Mouse (Mus musculus) limb, embryonic 12.5 days (tissue): ENCODE data around the gene 6330409D20Rik. TPM values are rescaled to one million over a fixed set of nuclear protein-coding genes. Genes with fewer than 3 reads are reported as not detected.

Experiments
- ATAC-seq: fragments of 200-750 bp; cut with Nextera tagmentation; 2 replicates; pipeline ENCODE4 v1.8.0; 2017; ENCODE audit warnings: low read depth, moderate TSS enrichment; ENCODE audit not compliant: insufficient number of reproducible peaks, insufficient read depth, low FRiP score, low TSS enrichment
- H3K27ac ChIP-seq: fragments of 300-500 bp; sonication (generic); 2 replicates; pipeline ENCODE4 v1.5.1; 2016; ENCODE audit warnings: mild to moderate bottlenecking, moderate library complexity
- H3K27me3 ChIP-seq: fragments of 300-500 bp; sonication (generic); 2 replicates; pipeline ENCODE4 v1.6.1; 2016; ENCODE audit warnings: mild to moderate bottlenecking, moderate library complexity
- H3K36me3 ChIP-seq: fragments of 300-500 bp; sonication (generic); 2 replicates; pipeline ENCODE4 v1.6.1; 2016; ENCODE audit warnings: mild to moderate bottlenecking, moderate library complexity
- H3K4me1 ChIP-seq: fragments of 300-500 bp; sonication (generic); replicated peaks from 2 replicates; pipeline ENCODE4 v1.6.1; 2016
- H3K4me2 ChIP-seq: fragments of 300-500 bp; sonication (generic); 2 replicates; pipeline ENCODE4 v1.6.1; 2016; ENCODE audit warnings: mild to moderate bottlenecking, moderate library complexity
- H3K4me3 ChIP-seq: fragments of 300-500 bp; sonication (generic); replicated peaks from 2 replicates; pipeline ENCODE4 v1.5.1; 2016; ENCODE audit warnings: mild to moderate bottlenecking
- H3K9ac ChIP-seq: fragments of 300-500 bp; sonication (generic); replicated peaks from 2 replicates; pipeline ENCODE4 v1.6.1; 2016; ENCODE audit warnings: mild to moderate bottlenecking, moderate library complexity
- H3K9me3 ChIP-seq: fragments of 300-500 bp; sonication (generic); 2 replicates; pipeline ENCODE4 v1.6.1; 2016; ENCODE audit warnings: mild to moderate bottlenecking, moderate library complexity
- WGBS: fragments of 180-500 bp; shearing (Covaris S2); methylation state at CpG from one replicate; pipeline ENCODE4 v1.1.7; 2016; 5-methylcytosine and 5-hydroxymethylcytosine counted together
- polyA plus RNA-seq: library from polyadenylated mRNA; unstranded; fragments of >200 nt; fragmentation: Nextera tagmentation; extraction: Ambion mirVana; gene quantifications from 2 replicates; pipeline ENCODE4 v1.2.1, GENCODE M21; 2016

The 6330409D20Rik gene
- polyA plus RNA-seq, 1 experiment from 2014 or later = not detected

GRCm38 (mm10) chr2:32772626-32773279 lies 31.9 kb upstream of the 6330409D20Rik start:
- H3K36me3 ChIP-seq = no peaks in the 10 kb centered on the region
- 75% methylated on average over 8 of the region's 8 CpGs for WGBS
- no peak for ATAC-seq
- H3K4me3 ChIP-seq = no peak overlapping the region
- H3K9me3 ChIP-seq = no peaks in the 10 kb centered on the region
- peaks cover 6% of the 10 kb centered on the region; the same call in 1 of the 2 replicates for H3K27me3 ChIP-seq
- H3K9ac ChIP-seq = no peak overlapping the region
- no peak overlapping the region for H3K4me2 ChIP-seq
- no peak overlapping the region for H3K27ac ChIP-seq
- H3K4me1 ChIP-seq = peaks cover 15% of the 10 kb centered on the region

DNA sequence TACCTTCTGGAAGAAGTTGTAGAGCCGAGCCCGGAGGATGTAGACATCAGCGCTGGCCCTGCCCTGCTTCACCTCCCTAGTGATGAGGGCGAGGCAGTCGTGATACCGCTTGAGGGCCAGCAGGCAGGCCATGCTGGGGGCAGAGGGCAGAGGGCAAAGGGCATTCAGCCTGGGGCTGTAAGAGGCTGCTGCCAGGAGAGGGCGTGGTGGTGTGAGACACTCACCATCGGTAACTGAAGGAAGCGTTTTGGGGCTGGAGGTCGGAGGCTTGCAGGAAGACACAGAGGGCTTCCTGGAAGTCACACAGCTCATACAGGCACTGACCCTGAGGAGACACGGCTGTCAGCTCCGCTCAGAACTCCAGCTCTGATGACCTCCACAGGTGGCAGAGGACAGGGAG lies 31.1 kb upstream of the 6330409D20Rik start:
- Histone ChIP-seq H3K9me3 (no peaks in the 10 kb centered on the region), H3K27ac (no peak overlapping the region), H3K27me3 (peaks cover 6% of the 10 kb centered on the region; the same call in 1 of the 2 replicates), H3K4me3 (no peak overlapping the region), H3K36me3 (no peaks in the 10 kb centered on the region), H3K9ac (no peak overlapping the region), H3K4me2 (no peak overlapping the region), H3K4me1 (peaks cover 18% of the 10 kb centered on the region)
- no peak for ATAC-seq
- WGBS = 28% methylated on average over 12 of the region's 12 CpGs

DNA sequence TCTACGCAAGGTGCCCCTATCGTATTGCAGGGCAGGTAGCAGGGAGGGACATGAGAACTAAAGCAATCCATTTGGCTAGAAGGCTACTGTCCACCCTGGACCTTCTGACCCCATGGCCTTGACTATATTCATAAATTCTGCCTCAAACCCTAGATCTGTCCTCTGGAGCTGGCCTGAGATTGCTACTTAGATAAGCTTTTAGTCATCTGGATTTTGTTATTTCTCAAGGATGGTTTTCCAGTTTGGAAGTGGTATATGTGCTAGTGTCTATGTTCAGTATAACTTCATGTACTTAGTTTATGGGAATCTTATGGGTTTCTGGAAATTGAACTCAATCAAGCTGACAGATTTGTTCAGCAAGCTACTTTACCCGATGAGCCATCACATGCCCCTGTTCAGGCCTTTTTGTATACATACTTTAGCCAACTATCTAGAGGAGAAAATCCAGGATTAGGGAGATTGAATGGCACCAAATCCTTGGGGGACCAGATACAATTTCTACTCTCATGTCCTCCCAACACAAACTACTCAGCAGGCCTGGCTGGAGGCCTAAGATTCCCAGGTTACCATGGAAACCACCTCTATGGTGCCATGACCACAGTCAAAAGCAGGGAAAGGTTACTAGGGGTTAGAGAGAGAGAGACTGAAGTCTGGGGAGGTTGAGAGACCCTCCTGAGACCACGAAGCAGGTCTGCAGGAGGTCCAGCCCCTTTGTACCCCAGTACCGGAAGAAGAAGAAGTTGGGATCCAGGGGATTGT lies 28.7 kb upstream of the 6330409D20Rik start:
- Histone ChIP-seq H3K4me3 (no peak overlapping the region), H3K9ac (no peak overlapping the region), H3K36me3 (no peaks in the 10 kb centered on the region), H3K27me3 (no peaks in the 10 kb centered on the region), H3K9me3 (no peaks in the 10 kb centered on the region), H3K27ac (no peak overlapping the region), H3K4me1 (0 out of 2 replicates have a peak, but pooled peaks cover 5% of the 10 kb centered on the region), H3K4me2 (no peak overlapping the region)
- 83% methylated on average over 5 of the region's 5 CpGs for WGBS
- no peak for ATAC-seq

GRCm38 (mm10) chr2:32768661-32769285 lies 28.0 kb upstream of the 6330409D20Rik start:
- H3K9ac ChIP-seq = no peak overlapping the region
- WGBS = 47% methylated on average over 19 of the region's 19 CpGs
- no peaks in the 10 kb centered on the region for H3K9me3 ChIP-seq
- H3K4me1 ChIP-seq = 0 out of 2 replicates have a peak, but pooled peaks cover 5% of the 10 kb centered on the region
- no peaks in the 10 kb centered on the region for H3K36me3 ChIP-seq
- ATAC-seq = no peak
- no peaks in the 10 kb centered on the region for H3K27me3 ChIP-seq
- H3K4me3 ChIP-seq = no peak overlapping the region
- H3K4me2 ChIP-seq = no peak overlapping the region
- no peak overlapping the region for H3K27ac ChIP-seq

GRCm38 (mm10) chr2:32767241-32767640 lies 26.4 kb upstream of the 6330409D20Rik start:
- 77% methylated on average over 12 of the region's 12 CpGs for WGBS
- H3K4me3 ChIP-seq = no peak overlapping the region
- H3K4me2 ChIP-seq = no peak overlapping the region
- 0 out of 2 replicates have a peak, but pooled peaks cover 5% of the 10 kb centered on the region for H3K4me1 ChIP-seq
- no peak overlapping the region for H3K27ac ChIP-seq
- peaks cover 11% of the 10 kb centered on the region for H3K36me3 ChIP-seq
- H3K9me3 ChIP-seq = no peaks in the 10 kb centered on the region
- no peaks in the 10 kb centered on the region for H3K27me3 ChIP-seq
- no peak for ATAC-seq
- no peak overlapping the region for H3K9ac ChIP-seq

DNA sequence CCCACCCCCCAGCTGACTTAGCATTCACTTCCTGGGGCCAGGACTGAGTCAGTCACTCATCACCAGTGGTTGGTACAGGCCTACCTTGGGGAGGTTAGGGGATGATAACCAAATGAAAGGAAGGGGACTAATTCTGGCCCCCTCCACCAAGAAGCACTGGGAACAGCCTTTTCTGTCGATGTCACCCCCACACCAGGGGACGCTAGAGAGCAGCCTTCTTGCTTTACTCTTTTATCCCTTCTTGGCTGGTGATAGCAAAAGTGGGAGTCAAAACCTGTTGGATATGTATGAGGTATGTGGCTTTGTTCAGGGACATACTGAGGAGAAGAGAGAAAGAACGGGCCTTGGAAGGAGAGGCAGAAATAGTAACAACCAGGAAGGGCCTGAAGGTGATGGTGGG lies 22.5 kb upstream of the 6330409D20Rik start:
- Histone ChIP-seq H3K4me1 (peaks cover 11% of the 10 kb centered on the region; the same call in 1 of the 2 replicates), H3K27me3 (no peaks in the 10 kb centered on the region), H3K4me3 (no peak overlapping the region), H3K9ac (no peak overlapping the region), H3K36me3 (peaks cover 39% of the 10 kb centered on the region), H3K27ac (no peak overlapping the region), H3K9me3 (no peaks in the 10 kb centered on the region), H3K4me2 (no peak overlapping the region)
- ATAC-seq = no peak
- WGBS = 77% methylated on average over 3 of the region's 3 CpGs

DNA sequence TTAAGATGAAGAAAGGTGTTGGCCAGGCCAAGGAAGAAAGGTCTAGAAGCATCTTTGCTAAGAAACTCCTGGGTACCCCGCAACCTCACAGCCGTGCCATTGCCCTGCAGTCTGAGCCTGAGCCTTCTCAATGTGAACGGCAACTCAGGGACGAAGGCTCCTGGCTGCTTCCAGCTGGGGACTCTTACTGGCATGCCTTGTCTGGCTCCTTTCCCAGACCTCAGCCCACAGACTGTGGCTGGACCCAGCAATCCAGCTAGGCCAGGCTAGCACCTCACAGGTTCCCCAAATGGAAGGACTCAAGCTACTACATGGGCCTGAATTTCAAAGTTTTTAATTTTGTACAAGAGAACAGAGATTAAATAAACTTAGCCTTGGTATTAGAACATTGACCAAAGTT lies 21.0 kb upstream of the 6330409D20Rik start:
- H3K27me3 ChIP-seq = no peaks in the 10 kb centered on the region
- H3K36me3 ChIP-seq = peaks cover 39% of the 10 kb centered on the region
- WGBS = 92% methylated on average over 4 of the region's 4 CpGs
- H3K4me1 ChIP-seq = peaks cover 15% of the 10 kb centered on the region
- no peak for ATAC-seq
- H3K4me2 ChIP-seq = no peak overlapping the region
- H3K9me3 ChIP-seq = no peaks in the 10 kb centered on the region
- no peak overlapping the region for H3K27ac ChIP-seq
- H3K9ac ChIP-seq = no peak overlapping the region
- no peak overlapping the region for H3K4me3 ChIP-seq

- Histone ChIP-seq H3K4me2 (no peak overlapping the region), H3K27ac (no peak overlapping the region), H3K4me3 (no peak overlapping the region), H3K4me1 (peaks cover 14% of the 10 kb centered on the region), H3K9me3 (no peaks in the 10 kb centered on the region), H3K9ac (no peak overlapping the region), H3K27me3 (no peaks in the 10 kb centered on the region), H3K36me3 (peaks cover 39% of the 10 kb centered on the region)
- 92% methylated on average over 14 of the region's 14 CpGs for WGBS
- ATAC-seq = no peak
Measured at GRCm38 (mm10) chr2:32761361-32761760, 20.5 kb upstream of the 6330409D20Rik start.

GRCm38 (mm10) chr2:32759001-32759400 lies 18.2 kb upstream of the 6330409D20Rik start:
- Histone ChIP-seq H3K27ac (no peak overlapping the region), H3K4me3 (no peak overlapping the region), H3K4me2 (no peak overlapping the region), H3K36me3 (peaks cover 49% of the 10 kb centered on the region), H3K9me3 (no peaks in the 10 kb centered on the region), H3K9ac (no peak overlapping the region), H3K27me3 (no peaks in the 10 kb centered on the region), H3K4me1 (peaks cover 14% of the 10 kb centered on the region)
- ATAC-seq = no peak
- WGBS = 80% methylated on average over 2 of the region's 2 CpGs

DNA sequence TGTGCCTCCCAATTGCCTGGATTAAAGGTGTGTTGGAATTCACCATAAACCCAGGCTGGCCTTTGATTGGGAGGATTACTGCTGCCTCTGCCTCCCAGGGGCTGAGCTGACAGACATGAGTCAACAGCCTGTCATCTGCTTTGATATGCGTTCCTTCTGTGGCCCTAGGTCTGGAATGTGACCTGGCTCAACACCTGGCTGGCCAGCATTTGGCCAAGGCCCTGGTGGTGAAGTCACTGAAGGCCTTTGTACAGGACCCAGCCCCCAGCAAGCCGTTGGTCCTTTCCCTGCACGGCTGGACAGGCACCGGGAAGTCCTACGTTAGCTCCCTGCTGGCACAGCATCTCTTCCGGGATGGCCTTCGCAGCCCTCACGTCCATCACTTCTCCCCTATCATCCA lies 17.7 kb upstream of the 6330409D20Rik start:
- Histone ChIP-seq H3K9me3 (no peaks in the 10 kb centered on the region), H3K4me3 (no peak overlapping the region), H3K9ac (no peak overlapping the region), H3K4me2 (no peak overlapping the region), H3K27me3 (no peaks in the 10 kb centered on the region), H3K27ac (no peak overlapping the region), H3K4me1 (peaks cover 14% of the 10 kb centered on the region), H3K36me3 (peaks cover 50% of the 10 kb centered on the region)
- ATAC-seq = no peak
- 76% methylated on average over 8 of the region's 8 CpGs for WGBS
